Mouse (Mus musculus) B cell, adult 67 days (primary cell): ENCODE measurements around the gene Stox2. TPM values are rescaled to one million over a fixed set of nuclear protein-coding genes. Genes with fewer than 3 reads are reported as not detected.

ENCODE experiments used
- total RNA-seq, 2 experiments: library from RNA; stranded (reverse); gene quantifications; 4 replicates each; pipeline ENCODE4 v1.2.4; 2023

Stox2 gene
- total RNA-seq = under 1 TPM; 0.21 to 0.26 TPM

GRCm38 (mm10) chr8:47446312-47447046, at the start of gene Stox2:
Gene Stox2 (minus strand): TSS chr8:47446362.

Other genes with a start within 250 kb of the Stox2 start
- gene Trappc11, start 87.1 kb upstream of the Stox2 start, total RNA-seq = 10 to 100 TPM; 39.9 to 41.8 TPM
- gene Rwdd4a, start 87.3 kb upstream of the Stox2 start, total RNA-seq = 10 to 100 TPM; 25.3 to 25.7 TPM
- gene Ing2, start 229.2 kb upstream of the Stox2 start, total RNA-seq = 10 to 100 TPM; 27.9 to 40.3 TPM